In the genomic region with DNA sequence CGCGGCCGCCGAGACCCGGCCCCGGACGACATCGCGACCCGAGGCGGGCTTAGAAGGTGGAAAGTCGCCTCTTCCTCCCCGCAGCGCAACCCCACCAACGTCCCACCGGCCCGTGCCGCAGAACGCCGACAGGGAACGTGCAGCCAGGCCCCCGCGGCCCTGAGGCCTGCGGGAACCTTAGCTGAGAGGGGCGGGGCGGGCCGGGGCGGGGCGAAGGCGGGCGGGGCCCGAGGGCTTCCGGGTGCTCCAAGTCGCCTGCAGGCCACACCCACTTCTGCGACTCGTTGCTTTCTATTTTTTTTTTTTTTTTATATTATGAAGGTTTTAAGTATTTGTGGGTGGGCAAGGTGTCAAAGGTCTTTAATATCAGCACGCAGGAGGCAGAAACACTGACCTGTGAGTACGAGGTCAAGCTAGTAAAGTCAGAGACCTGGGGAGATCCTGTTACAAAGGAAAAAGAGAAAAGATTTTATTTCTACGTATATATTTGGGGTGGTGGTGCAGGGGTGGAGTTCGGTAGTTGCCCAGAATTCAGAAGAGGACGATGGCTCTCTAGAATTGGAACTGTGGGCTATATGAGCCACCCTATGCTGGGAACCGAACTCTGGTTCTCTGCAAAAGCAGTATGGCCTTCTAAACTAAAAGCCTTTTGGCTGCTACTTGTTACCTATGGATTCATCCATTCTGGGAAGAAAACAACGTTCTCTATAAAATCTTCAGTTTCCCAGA, we compare ENCODE assay signal across 8 mouse cellular contexts. TPM values are rescaled to one million over a fixed set of nuclear protein-coding genes. Genes with fewer than 3 reads are reported as not detected.
DNase-seq lines count a peak whose midpoint lies in the region; ATAC-seq and TF ChIP-seq lines count a peak whose summit lies in the region.

No protein-coding gene starts in this region.

- H3K9ac ChIP-seq in forebrain, embryonic 16.5 days (replicated peaks; ENCODE audit: low read depth, low read length) = peak overlapping the region; percentile 95
- H3K9ac ChIP-seq in hindbrain, postnatal 0 days (replicated peaks; ENCODE audit: low read length) = peak overlapping the region; percentile 97
- H3K9ac ChIP-seq in limb, embryonic 15.5 days = peak overlapping the region; percentile 94
- H3K9ac ChIP-seq in midbrain, embryonic 14.5 days (replicated peaks; ENCODE audit: low read length) = peak overlapping the region; percentile 97

- ATAC-seq in forebrain, embryonic 16.5 days = peak; percentile 92
- peak; percentile 89 for ATAC-seq in hindbrain, postnatal 0 days
- peak; percentile 86 for ATAC-seq in limb, embryonic 15.5 days (ENCODE audit: insufficient number of reproducible peaks, low FRiP score, low TSS enrichment, low read depth)
- ATAC-seq in midbrain, embryonic 14.5 days (ENCODE audit: low FRiP score, low TSS enrichment) = peak; percentile 90

- peak; percentile 27 to 37 for DNase-seq in right cerebral cortex, adult 2 months (ENCODE audit: low spot score in 2 of 2)
- DNase-seq in right cerebral cortex, postnatal 14 days = no peak
- DNase-seq in c-Kit-positive CD71-negative TER-119-negative erythroid progenitor cells, embryonic 14.5 days (ENCODE audit: low read depth) = peak; percentile 72
- DNase-seq in hindbrain, postnatal 0 days (ENCODE audit: low spot score) = peak; percentile 83
- DNase-seq in midbrain, embryonic 14.5 days = peak; percentile 88
- peak; percentile 70 to 73 for DNase-seq in spleen, postnatal 36 days (ENCODE audit: low spot score in 2 of 2)

- peak overlapping the region; percentile 89 for H3K27ac ChIP-seq in forebrain, embryonic 16.5 days (ENCODE audit: low read length)
- H3K27ac ChIP-seq in hindbrain, postnatal 0 days = peak overlapping the region; percentile 94
- peak overlapping the region; percentile 92 for H3K27ac ChIP-seq in limb, embryonic 15.5 days
- H3K27ac ChIP-seq in midbrain, embryonic 14.5 days (replicated peaks; ENCODE audit: low read depth, low read length) = peak overlapping the region; percentile 90

- no peaks in the 10 kb centered on the region for H3K36me3 ChIP-seq in forebrain, embryonic 16.5 days (ENCODE audit: control insufficient read depth, insufficient read depth)
- no peaks in the 10 kb centered on the region for H3K36me3 ChIP-seq in hindbrain, postnatal 0 days (ENCODE audit: insufficient read depth, low read length)
- peaks cover 21% of the 10 kb centered on the region for H3K36me3 ChIP-seq in limb, embryonic 15.5 days
- H3K36me3 ChIP-seq in midbrain, embryonic 14.5 days (ENCODE audit: control insufficient read depth, insufficient read depth, low read length) = peaks cover 9% of the 10 kb centered on the region; the same call in 1 of the 2 replicates

- no peaks in the 10 kb centered on the region for H3K27me3 ChIP-seq in forebrain, embryonic 16.5 days (replicated peaks; ENCODE audit: control insufficient read depth, insufficient read depth, low read length)
- no peaks in the 10 kb centered on the region for H3K27me3 ChIP-seq in hindbrain, postnatal 0 days (ENCODE audit: insufficient read depth, low read length)
- no peaks in the 10 kb centered on the region for H3K27me3 ChIP-seq in limb, embryonic 15.5 days
- H3K27me3 ChIP-seq in midbrain, embryonic 14.5 days (ENCODE audit: control insufficient read depth, insufficient read depth, low read length) = no peaks in the 10 kb centered on the region

- WGBS in forebrain, embryonic 16.5 days = 3% methylated on average over 42 of the region's 43 CpGs
- WGBS in hindbrain, postnatal 0 days = 6% methylated on average over 39 of the region's 43 CpGs
- 4% methylated on average over 28 of the region's 43 CpGs for WGBS in limb, embryonic 15.5 days
- 3% methylated on average over 43 of the region's 43 CpGs for WGBS in midbrain, embryonic 14.5 days

- H3K4me3 ChIP-seq in forebrain, embryonic 16.5 days (replicated peaks; ENCODE audit: low read length) = peak overlapping the region; percentile 82
- H3K4me3 ChIP-seq in hindbrain, postnatal 0 days (ENCODE audit: low read length) = peak overlapping the region; percentile 87
- peak overlapping the region; percentile 89 for H3K4me3 ChIP-seq in limb, embryonic 15.5 days
- H3K4me3 ChIP-seq in midbrain, embryonic 14.5 days (replicated peaks; ENCODE audit: low read depth, low read length) = peak overlapping the region; percentile 87

- H3K4me2 ChIP-seq in forebrain, embryonic 16.5 days (ENCODE audit: low read length) = peak overlapping the region; percentile 67
- H3K4me2 ChIP-seq in hindbrain, postnatal 0 days (ENCODE audit: low read depth, low read length) = peak overlapping the region; percentile 74
- H3K4me2 ChIP-seq in limb, embryonic 15.5 days = peak overlapping the region; percentile 67
- H3K4me2 ChIP-seq in midbrain, embryonic 14.5 days (ENCODE audit: low read length) = peak overlapping the region; percentile 59

- H3K4me1 ChIP-seq in forebrain, embryonic 16.5 days (replicated peaks; ENCODE audit: control insufficient read depth, insufficient read depth, low read length) = peaks cover 7% of the 10 kb centered on the region
- H3K4me1 ChIP-seq in hindbrain, postnatal 0 days (ENCODE audit: insufficient read depth, low read length) = no peaks in the 10 kb centered on the region
- 0 out of 2 replicates have a peak, but pooled peaks cover 6% of the 10 kb centered on the region for H3K4me1 ChIP-seq in limb, embryonic 15.5 days
- H3K4me1 ChIP-seq in midbrain, embryonic 14.5 days (ENCODE audit: control insufficient read depth, insufficient read depth, low read length) = 0 out of 2 replicates have a peak, but pooled peaks cover 6% of the 10 kb centered on the region

- no peaks in the 10 kb centered on the region for H3K9me3 ChIP-seq in forebrain, embryonic 16.5 days (ENCODE audit: control insufficient read depth, low read length)
- no peaks in the 10 kb centered on the region for H3K9me3 ChIP-seq in hindbrain, postnatal 0 days (ENCODE audit: low read length)
- H3K9me3 ChIP-seq in limb, embryonic 15.5 days = no peaks in the 10 kb centered on the region
- H3K9me3 ChIP-seq in midbrain, embryonic 14.5 days (ENCODE audit: control insufficient read depth, low read length) = no peaks in the 10 kb centered on the region

- TF ChIP-seq CTCF in hindbrain, postnatal 0 days (IDR thresholded peaks at IDR 0.05; ENCODE audit: low read depth) = no peak

RNA-seq across cellular contexts. Expression of gene Rp9, which starts 1.2 kb away (rescaled TPM):
- 63.1 and 66.0 TPM in 2 replicates for polyA plus RNA-seq in forebrain, embryonic 16.5 days (2015; fragmentation: Nextera tagmentation; extraction: Ambion mirVana)
- total RNA-seq in hindbrain, postnatal 0 days (2014; rRNA removed) = 63.2 and 72.3 TPM in 2 replicates
- 75.1 and 81.4 TPM in 2 replicates for polyA plus RNA-seq in hindbrain, postnatal 0 days (2015; fragmentation: Nextera tagmentation; extraction: Ambion mirVana)
- polyA plus RNA-seq in limb, embryonic 15.5 days (2015; fragmentation: Nextera tagmentation; extraction: Ambion mirVana) = 50.2 and 63.0 TPM in 2 replicates
- 57.2 and 72.6 TPM in 2 replicates for polyA plus RNA-seq in midbrain, embryonic 14.5 days (2014; fragmentation: Nextera tagmentation; extraction: Ambion mirVana)

RNA-seq across cellular contexts. Expression of gene Bbs9, which starts 7.2 kb away (rescaled TPM):
- polyA plus RNA-seq in forebrain, embryonic 16.5 days (2015; fragmentation: Nextera tagmentation; extraction: Ambion mirVana) = 17.8 and 20.2 TPM in 2 replicates
- 27.0 and 27.5 TPM in 2 replicates for total RNA-seq in hindbrain, postnatal 0 days (2014; rRNA removed)
- polyA plus RNA-seq in hindbrain, postnatal 0 days (2015; fragmentation: Nextera tagmentation; extraction: Ambion mirVana) = 14.0 and 15.2 TPM in 2 replicates
- polyA plus RNA-seq in limb, embryonic 15.5 days (2015; fragmentation: Nextera tagmentation; extraction: Ambion mirVana) = 13.0 TPM in 2 replicates
- 17.8 and 24.2 TPM in 2 replicates for polyA plus RNA-seq in midbrain, embryonic 14.5 days (2014; fragmentation: Nextera tagmentation; extraction: Ambion mirVana)

RNA-seq across cellular contexts. Expression of gene Gm17545, which starts 14.2 kb away (rescaled TPM):
- polyA plus RNA-seq in forebrain, embryonic 16.5 days (2015; fragmentation: Nextera tagmentation; extraction: Ambion mirVana) = not detected in 2 replicates
- total RNA-seq in hindbrain, postnatal 0 days (2014; rRNA removed) = not detected in 2 replicates
- not detected in 2 replicates for polyA plus RNA-seq in hindbrain, postnatal 0 days (2015; fragmentation: Nextera tagmentation; extraction: Ambion mirVana)
- not detected in 2 replicates for polyA plus RNA-seq in limb, embryonic 15.5 days (2015; fragmentation: Nextera tagmentation; extraction: Ambion mirVana)
- not detected in 2 replicates for polyA plus RNA-seq in midbrain, embryonic 14.5 days (2014; fragmentation: Nextera tagmentation; extraction: Ambion mirVana)

RNA-seq across cellular contexts. Expression of gene 9530077C05Rik, which starts 57.0 kb away (rescaled TPM):
- 11.3 and 12.5 TPM in 2 replicates for polyA plus RNA-seq in forebrain, embryonic 16.5 days (2015; fragmentation: Nextera tagmentation; extraction: Ambion mirVana)
- total RNA-seq in hindbrain, postnatal 0 days (2014; rRNA removed) = 13.8 and 15.5 TPM in 2 replicates
- polyA plus RNA-seq in hindbrain, postnatal 0 days (2015; fragmentation: Nextera tagmentation; extraction: Ambion mirVana) = 15.0 and 16.8 TPM in 2 replicates
- polyA plus RNA-seq in limb, embryonic 15.5 days (2015; fragmentation: Nextera tagmentation; extraction: Ambion mirVana) = 5.6 TPM in 2 replicates
- polyA plus RNA-seq in midbrain, embryonic 14.5 days (2014; fragmentation: Nextera tagmentation; extraction: Ambion mirVana) = 11.4 and 15.7 TPM in 2 replicates
